Mouse (Mus musculus) C2C12 (cell line): Measurements from ENCODE around the gene Klf16. TPM values are rescaled to one million over a fixed set of nuclear protein-coding genes. Genes with fewer than 3 reads are reported as not detected.

Source experiments
- H3K27me3 ChIP-seq: one replicate; pipeline ENCODE4 v1.6.1; 2011; ENCODE audit not compliant: control insufficient read depth, insufficient read depth, insufficient read length
- H3K36me3 ChIP-seq: one replicate; pipeline ENCODE4 v1.6.1; 2011; ENCODE audit not compliant: control insufficient read depth, insufficient read depth
- H3K4me3 ChIP-seq: one replicate; pipeline ENCODE4 v1.5.1; 2011; ENCODE audit warnings: mild to moderate bottlenecking, control low read depth; ENCODE audit not compliant: poor library complexity, insufficient read depth, severe bottlenecking
- H3K79me2 ChIP-seq: one replicate; pipeline ENCODE4 v1.6.1; 2011; ENCODE audit not compliant: control insufficient read depth, insufficient read depth
- H3K79me3 ChIP-seq: one replicate; pipeline ENCODE4 v1.6.1; 2011; ENCODE audit warnings: low read depth, control low read depth
- H3ac ChIP-seq: one replicate; pipeline ENCODE3; 2011; ENCODE audit warnings: low read depth; ENCODE audit not compliant: control insufficient read depth, insufficient read length
- CEBPB ChIP-seq: IDR thresholded peaks from one replicate; pipeline ENCODE4 v1.6.1; 2011; ENCODE audit warnings: low read depth, mild to moderate bottlenecking, control low read depth, moderate library complexity
- CTCF ChIP-seq: IDR thresholded peaks from one replicate; pipeline ENCODE4 v1.5.1; 2011; ENCODE audit not compliant: control insufficient read depth, insufficient read depth, insufficient read length
- FOSL1 ChIP-seq: IDR thresholded peaks from one replicate; pipeline ENCODE4 v1.8.0; 2011; ENCODE audit warnings: mild to moderate bottlenecking, low read length; ENCODE audit not compliant: poor library complexity, insufficient read depth, severe bottlenecking
- MAX ChIP-seq: IDR thresholded peaks from one replicate; pipeline ENCODE4 v1.6.1; 2011; ENCODE audit warnings: mild to moderate bottlenecking, control low read depth
- MYOD1 ChIP-seq: IDR thresholded peaks from one replicate; pipeline ENCODE4 v1.6.1; 2011; ENCODE audit warnings: low read depth; ENCODE audit not compliant: control insufficient read depth, insufficient read length
- MYOG ChIP-seq: IDR thresholded peaks from one replicate; pipeline ENCODE4 v1.6.1; 2011; ENCODE audit not compliant: control insufficient read depth, insufficient read length; ENCODE audit errors: extremely low read depth
- USF1 ChIP-seq: IDR thresholded peaks from one replicate; pipeline ENCODE4 v1.6.1; 2011; ENCODE audit warnings: low read depth, mild to moderate bottlenecking, control low read depth, moderate library complexity
- microRNA-seq: library from miRNA; unstranded; fragments of <30 nt; microRNA quantifications from one replicate; pipeline ENCODE4, GENCODE M21; 2019; ENCODE audit warnings: borderline microRNAs expressed
- polyA plus RNA-seq: library from polyadenylated mRNA; unstranded; fragments of >200 nt; fragmentation: generic; extraction: Trizol; gene quantifications from one replicate; pipeline ENCODE4 v1.2.1, GENCODE M21; 2012; ENCODE audit warnings: missing spikeins

Klf16 gene
- polyA plus RNA-seq, 1 experiment, result 21.0 TPM

DNA sequence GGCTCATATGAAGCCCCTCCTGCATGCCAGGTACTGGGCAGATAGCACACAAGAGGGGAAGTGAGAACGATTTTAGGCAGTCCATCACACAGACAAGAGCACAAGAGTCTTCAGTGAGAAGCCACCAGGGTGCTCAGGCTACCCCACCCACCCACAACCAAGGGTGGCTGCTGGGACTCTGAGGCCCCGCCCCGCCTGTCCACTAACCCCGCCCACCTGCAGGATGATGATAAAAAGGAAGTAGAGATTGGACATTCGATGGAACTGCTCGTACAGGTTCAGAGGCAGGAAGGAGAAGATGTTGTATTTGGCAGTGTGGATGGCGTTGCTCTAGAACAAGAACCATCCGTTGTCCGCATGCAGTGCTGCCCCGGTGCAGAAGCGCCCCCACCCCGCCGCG, 42.0 kb downstream of the Klf16 start:
- TF ChIP-seq USF1, result no peak
- TF ChIP-seq CTCF, result no peak
- no peak for TF ChIP-seq MAX
- no peak for TF ChIP-seq FOSL1
- no peak for TF ChIP-seq CEBPB
- TF ChIP-seq MYOG, result no peak
- no peak for TF ChIP-seq MYOD1
- no peaks in the 10 kb centered on the region for H3K79me2 ChIP-seq
- H3K36me3 ChIP-seq, result no peaks in the 10 kb centered on the region
- H3ac ChIP-seq, result no peak overlapping the region
- H3K4me3 ChIP-seq, result no peak overlapping the region
- H3K79me3 ChIP-seq, result no peaks in the 10 kb centered on the region
- no peaks in the 10 kb centered on the region for H3K27me3 ChIP-seq

GRCm38 (mm10) chr10:80533704-80534103, 43.4 kb downstream of the Klf16 start:
- Histone ChIP-seq H3K4me3 (no peak overlapping the region), H3ac (no peak overlapping the region), H3K79me3 (no peaks in the 10 kb centered on the region), H3K36me3 (no peaks in the 10 kb centered on the region), H3K27me3 (peaks cover 12% of the 10 kb centered on the region), H3K79me2 (no peaks in the 10 kb centered on the region)
- TF ChIP-seq USF1 (no peak), CTCF (no peak), CEBPB (no peak)

DNA sequence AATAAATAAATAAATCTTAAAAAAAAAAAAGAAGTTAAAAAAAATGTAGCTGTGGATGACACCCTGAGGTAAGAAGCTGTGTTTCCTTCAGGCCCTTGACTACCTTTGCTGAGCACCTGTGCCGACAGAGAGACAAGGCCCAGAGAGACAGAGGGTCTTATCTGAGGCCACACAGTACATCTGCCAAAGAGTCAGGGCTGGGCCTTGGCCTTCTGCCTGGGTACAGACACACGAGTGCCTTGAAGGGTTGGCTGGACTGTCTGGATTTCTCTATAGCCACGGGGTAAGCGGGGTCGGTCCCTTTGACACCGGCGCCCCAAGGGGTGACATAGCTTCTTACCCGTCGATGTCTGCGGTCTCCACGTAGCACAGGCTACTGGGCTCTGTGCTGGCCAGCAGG, 44.3 kb downstream of the Klf16 start:
- H3K36me3 ChIP-seq, result no peaks in the 10 kb centered on the region
- no peaks in the 10 kb centered on the region for H3K79me2 ChIP-seq
- peaks cover 21% of the 10 kb centered on the region for H3K27me3 ChIP-seq
- no peaks in the 10 kb centered on the region for H3K79me3 ChIP-seq
- H3ac ChIP-seq, result no peak overlapping the region
- H3K4me3 ChIP-seq, result no peak overlapping the region
- no peak for TF ChIP-seq CEBPB
- TF ChIP-seq MYOG, result no peak
- no peak for TF ChIP-seq MYOD1
- no peak for TF ChIP-seq CTCF
- no peak for TF ChIP-seq MAX
- no peak for TF ChIP-seq FOSL1
- TF ChIP-seq USF1, result no peak

GRCm38 (mm10) chr10:80526172-80526571, 50.9 kb downstream of the Klf16 start:
- Histone ChIP-seq H3K36me3 (no peaks in the 10 kb centered on the region), H3K27me3 (peaks cover 45% of the 10 kb centered on the region), H3K79me2 (no peaks in the 10 kb centered on the region), H3K79me3 (no peaks in the 10 kb centered on the region), H3ac (no peak overlapping the region), H3K4me3 (no peak overlapping the region)
- TF ChIP-seq FOSL1, result no peak

DNA sequence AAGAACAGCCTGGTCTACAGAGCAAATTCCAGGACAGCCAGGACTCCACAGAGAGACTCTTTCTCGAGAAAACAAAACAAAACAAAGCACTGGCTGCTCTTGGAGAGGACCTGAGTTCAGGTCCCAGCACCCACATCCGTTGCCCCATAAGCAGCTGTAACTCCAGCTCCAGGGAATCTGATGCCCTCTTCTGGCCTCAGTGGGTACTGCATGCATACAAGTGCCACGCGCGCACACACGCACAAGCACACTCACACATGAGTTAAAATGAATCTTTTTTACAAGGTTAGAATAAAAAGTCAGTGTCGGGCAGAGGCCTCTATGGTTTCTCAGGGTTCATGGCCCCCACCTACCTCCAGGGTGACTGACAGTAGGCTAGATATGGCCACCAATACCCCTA, 53.8 kb downstream of the Klf16 start:
- Histone ChIP-seq H3K79me2 (no peaks in the 10 kb centered on the region), H3ac (no peak overlapping the region), H3K27me3 (peaks cover 29% of the 10 kb centered on the region), H3K79me3 (no peaks in the 10 kb centered on the region), H3K36me3 (no peaks in the 10 kb centered on the region), H3K4me3 (no peak overlapping the region)
- TF ChIP-seq MYOD1 (no peak), CTCF (no peak), USF1 (no peak), MAX (no peak), MYOG (no peak), FOSL1 (no peak), CEBPB (no peak)

GRCm38 (mm10) chr10:80519287-80519686, 57.8 kb downstream of the Klf16 start:
- TF ChIP-seq CEBPB, result no peak
- TF ChIP-seq MYOG, result no peak
- no peak for TF ChIP-seq MAX
- TF ChIP-seq FOSL1, result no peak
- no peak for TF ChIP-seq MYOD1
- TF ChIP-seq USF1, result no peak
- no peak for TF ChIP-seq CTCF
- Histone ChIP-seq H3K27me3 (peaks cover 32% of the 10 kb centered on the region), H3K79me2 (no peaks in the 10 kb centered on the region), H3ac (no peak overlapping the region), H3K4me3 (no peak overlapping the region), H3K36me3 (no peaks in the 10 kb centered on the region), H3K79me3 (no peaks in the 10 kb centered on the region)

Small RNA genes within 50 kb of the gene (microRNA-seq; reads per million reads assigned to microRNA genes)
- 0.40 reads per million, percentile 3 among the genes with 10 or more reads in this experiment for gene Mir6912

Other genes starting within 250 kb of the Klf16 start
- gene Pcsk4, start 247.8 kb downstream of the Klf16 start, polyA plus RNA-seq, result 3.2 TPM
- 5.9 TPM for gene Reep6, start 247.4 kb downstream of the Klf16 start, polyA plus RNA-seq
- gene Adamtsl5, start 228.9 kb downstream of the Klf16 start, polyA plus RNA-seq, result 18.3 TPM
- not detected for gene Plk5, start 220.9 kb downstream of the Klf16 start, polyA plus RNA-seq
- gene Mex3d, start 189.7 kb downstream of the Klf16 start, polyA plus RNA-seq, result 37.4 TPM
- 326 TPM for gene Mbd3, start 177.8 kb downstream of the Klf16 start, polyA plus RNA-seq
- 1,025 TPM for gene Uqcr11, start 170.5 kb downstream of the Klf16 start, polyA plus RNA-seq
- 111 TPM for gene Tcf3, start 143.7 kb downstream of the Klf16 start, polyA plus RNA-seq
- not detected for gene Onecut3, start 82.5 kb downstream of the Klf16 start, polyA plus RNA-seq
- 0.13 TPM for gene Atp8b3, start 38.2 kb downstream of the Klf16 start, polyA plus RNA-seq
- gene Rexo1, start 15.8 kb downstream of the Klf16 start, polyA plus RNA-seq, result 23.0 TPM
- 103 TPM for gene Abhd17a, start 13.0 kb upstream of the Klf16 start, polyA plus RNA-seq
- 119 TPM for gene Scamp4, start 25.6 kb upstream of the Klf16 start, polyA plus RNA-seq
- gene Adat3, start 25.6 kb upstream of the Klf16 start, polyA plus RNA-seq, result 11.1 TPM
- 1.0 TPM for gene Gm49322, start 28.7 kb upstream of the Klf16 start, polyA plus RNA-seq
- 165 TPM for gene Csnk1g2, start 45.5 kb upstream of the Klf16 start, polyA plus RNA-seq
- 53.8 TPM for gene Btbd2, start 79.8 kb upstream of the Klf16 start, polyA plus RNA-seq
- 61.4 TPM for gene Mknk2, start 100.8 kb upstream of the Klf16 start, polyA plus RNA-seq
- 34.2 TPM for gene Mob3a, start 124.7 kb upstream of the Klf16 start, polyA plus RNA-seq
- 0.43 TPM for gene Izumo4, start 124.9 kb upstream of the Klf16 start, polyA plus RNA-seq
- 51.3 TPM for gene Ap3d1, start 164.9 kb upstream of the Klf16 start, polyA plus RNA-seq
- gene Dot1l, start 177.9 kb upstream of the Klf16 start, polyA plus RNA-seq, result 19.1 TPM
- gene Sf3a2, start 220.9 kb upstream of the Klf16 start, polyA plus RNA-seq, result 106 TPM
- gene Plekhj1, start 221.3 kb upstream of the Klf16 start, polyA plus RNA-seq, result 74.8 TPM
- gene Amh, start 227.9 kb upstream of the Klf16 start, polyA plus RNA-seq, result 0.87 TPM
- 29.2 TPM for gene Jsrp1, start 236.2 kb upstream of the Klf16 start, polyA plus RNA-seq
- gene Oaz1, start 249.3 kb upstream of the Klf16 start, polyA plus RNA-seq, result 1,494 TPM